ENCODE assay signal across 29 mouse cellular contexts in genomic region chr9:120037414-120037813, GRCm38 (mm10). TPM values are rescaled to one million over a fixed set of nuclear protein-coding genes. Genes with fewer than 3 reads are reported as not detected.
DNase-seq lines count a peak whose midpoint lies in the region; ATAC-seq and TF ChIP-seq lines count a peak whose summit lies in the region.
"Had no signal": no experiment of that assay in that cellular context is flagged by ENCODE, and none has a peak within 500 bp of the region (broad histone marks: within the 10 kb centered on the region; RNA-seq: fewer than 3 reads in every experiment).

No protein-coding gene starts in this region.

- TF ChIP-seq POLR2A in limb, embryonic 14.5 days (IDR thresholded peaks at IDR 0.05; ENCODE audit: borderline replicate concordance, extremely low read depth, insufficient read depth, insufficient read length), result no peak
- no peak for TF ChIP-seq POLR2A in cortical plate, adult 2 months (IDR thresholded peaks at IDR 0.05; ENCODE audit: extremely low read depth, insufficient read depth, low read length)

- no peak overlapping the region for H3K27ac ChIP-seq in heart, embryonic 11.5 days (ENCODE audit: low read depth, low read length)
- H3K27ac ChIP-seq in limb, embryonic 14.5 days (replicated peaks; ENCODE audit: low read depth, low read length), result no peak overlapping the region
- no peak overlapping the region for H3K27ac ChIP-seq in limb, embryonic 10.5 days
- H3K27ac ChIP-seq in cortical plate, adult 2 months (ENCODE audit: insufficient read depth, low read length), result peak overlapping the region; percentile 72; the same call in 1 of the 2 replicates
- H3K27ac ChIP-seq in intestine, embryonic 16.5 days (ENCODE audit: low read length), result no peak overlapping the region
- H3K27ac ChIP-seq: embryonic facial prominence, embryonic 10.5 days; forebrain, embryonic 12.5 days; hindbrain, embryonic 14.5 days; kidney, postnatal 0 days; limb, embryonic 15.5 days had no signal

- no peak for ATAC-seq in heart, embryonic 11.5 days (replicated peaks; ENCODE audit: insufficient number of reproducible peaks, low FRiP score, low TSS enrichment)
- ATAC-seq in limb, embryonic 14.5 days (ENCODE audit: low FRiP score, low read depth), result no peak
- ATAC-seq in intestine, embryonic 16.5 days, result no peak
- ATAC-seq: intestine, postnatal 0 days had no signal

- no peaks in the 10 kb centered on the region for H3K36me3 ChIP-seq in heart, embryonic 11.5 days (ENCODE audit: control insufficient read depth, insufficient read depth, low read length)
- H3K36me3 ChIP-seq in limb, embryonic 14.5 days (ENCODE audit: control insufficient read depth, insufficient read depth, low read length), result no peaks in the 10 kb centered on the region
- no peaks in the 10 kb centered on the region for H3K36me3 ChIP-seq in limb, embryonic 10.5 days
- H3K36me3 ChIP-seq in intestine, embryonic 16.5 days (ENCODE audit: control insufficient read depth, insufficient read depth, low read length), result no peaks in the 10 kb centered on the region
- H3K36me3 ChIP-seq: embryonic facial prominence, embryonic 10.5 days; forebrain, embryonic 12.5 days; limb, embryonic 15.5 days had no signal

- no peak overlapping the region for H3K4me3 ChIP-seq in heart, embryonic 11.5 days (ENCODE audit: low read depth, low read length)
- no peak overlapping the region for H3K4me3 ChIP-seq in limb, embryonic 14.5 days (replicated peaks; ENCODE audit: low read length)
- H3K4me3 ChIP-seq in limb, embryonic 10.5 days, result no peak overlapping the region
- no peak overlapping the region for H3K4me3 ChIP-seq in cortical plate, adult 2 months (ENCODE audit: insufficient read depth, low read length)
- H3K4me3 ChIP-seq in intestine, embryonic 16.5 days (ENCODE audit: low read length), result no peak overlapping the region
- H3K4me3 ChIP-seq: embryonic facial prominence, embryonic 10.5 days; forebrain, embryonic 12.5 days; limb, embryonic 15.5 days had no signal

- H3K27me3 ChIP-seq in heart, embryonic 11.5 days (ENCODE audit: control insufficient read depth, insufficient read depth, low read length), result no peaks in the 10 kb centered on the region
- H3K27me3 ChIP-seq in limb, embryonic 14.5 days (ENCODE audit: control insufficient read depth, insufficient read depth, low read length), result no peaks in the 10 kb centered on the region
- no peaks in the 10 kb centered on the region for H3K27me3 ChIP-seq in limb, embryonic 10.5 days (ENCODE audit: low read depth, poor library complexity, severe bottlenecking)
- H3K27me3 ChIP-seq in intestine, embryonic 16.5 days (replicated peaks; ENCODE audit: control insufficient read depth, insufficient read depth, low read length), result no peaks in the 10 kb centered on the region
- H3K27me3 ChIP-seq: forebrain, embryonic 12.5 days; limb, embryonic 15.5 days had no signal

- peak; percentile 30 for DNase-seq in heart, adult 8-10 months (ENCODE audit: low spot score)
- DNase-seq in limb, embryonic 14.5 days (ENCODE audit: low spot score), result no peak
- no peak for DNase-seq in limb, embryonic 10.5 days (ENCODE audit: low spot score)
- peak; percentile 58 for DNase-seq in telencephalon, adult 2 months (ENCODE audit: low read depth, low spot score)
- DNase-seq: adrenal gland, postnatal 14 days; cerebellum, adult 18-20 months; cerebellum, postnatal 36 days; gastrocnemius, postnatal 14 days; heart, postnatal 10 days; lung, postnatal 14 days; right cerebral cortex, adult 18-20 months; spleen, adult 18-20 months; thymus, adult 18-20 months; thymus, postnatal 4 days had no signal

- TF ChIP-seq CTCF in cortical plate, adult 2 months (IDR thresholded peaks at IDR 0.05; ENCODE audit: extremely low read depth, insufficient read depth, low read length), result no peak

- no peak overlapping the region for H3K4me2 ChIP-seq in heart, embryonic 11.5 days
- no peak overlapping the region for H3K4me2 ChIP-seq in limb, embryonic 14.5 days (replicated peaks; ENCODE audit: low read depth, low read length, severe bottlenecking)
- no peak overlapping the region for H3K4me2 ChIP-seq in intestine, embryonic 16.5 days (ENCODE audit: low read depth, low read length)
- H3K4me2 ChIP-seq: forebrain, embryonic 12.5 days; hindbrain, embryonic 14.5 days; limb, embryonic 15.5 days; midbrain, embryonic 11.5 days had no signal

- no peaks in the 10 kb centered on the region; the same call in 1 of the 2 replicates for H3K9me3 ChIP-seq in heart, embryonic 11.5 days (replicated peaks; ENCODE audit: control insufficient read depth, low read length)
- no peaks in the 10 kb centered on the region for H3K9me3 ChIP-seq in limb, embryonic 14.5 days (ENCODE audit: control insufficient read depth, low read length)
- H3K9me3 ChIP-seq in limb, embryonic 10.5 days (replicated peaks), result no peaks in the 10 kb centered on the region
- H3K9me3 ChIP-seq in intestine, embryonic 16.5 days (ENCODE audit: control insufficient read depth, low read length), result no peaks in the 10 kb centered on the region
- H3K9me3 ChIP-seq: embryonic facial prominence, embryonic 10.5 days; limb, embryonic 15.5 days had no signal

- WGBS in heart, embryonic 11.5 days (ENCODE audit: insufficient replicate concordance), result 66% methylated on average over 7 of the region's 7 CpGs
- 80% methylated on average over 7 of the region's 7 CpGs for WGBS in limb, embryonic 14.5 days
- 88% methylated on average over 7 of the region's 7 CpGs for WGBS in limb, embryonic 10.5 days
- 75% methylated on average over 7 of the region's 7 CpGs for WGBS in intestine, embryonic 16.5 days

- no peak overlapping the region for H3K9ac ChIP-seq in heart, embryonic 11.5 days (ENCODE audit: low read depth, low read length)
- H3K9ac ChIP-seq in limb, embryonic 14.5 days (ENCODE audit: low read depth, low read length, severe bottlenecking), result peak overlapping the region; percentile 8; the same call in 1 of the 2 replicates
- H3K9ac ChIP-seq in intestine, embryonic 16.5 days (ENCODE audit: low read depth, low read length), result no peak overlapping the region
- H3K9ac ChIP-seq: forebrain, embryonic 12.5 days; hindbrain, embryonic 14.5 days; limb, embryonic 15.5 days had no signal

- H3K4me1 ChIP-seq in heart, embryonic 11.5 days (ENCODE audit: control insufficient read depth, insufficient read depth, low read length), result no peaks in the 10 kb centered on the region
- no peaks in the 10 kb centered on the region for H3K4me1 ChIP-seq in limb, embryonic 14.5 days (ENCODE audit: control insufficient read depth, insufficient read depth, low read length)
- no peaks in the 10 kb centered on the region for H3K4me1 ChIP-seq in limb, embryonic 10.5 days
- H3K4me1 ChIP-seq in cortical plate, adult 2 months (ENCODE audit: control insufficient read depth, insufficient read depth, low read length), result peaks cover 1% of the 10 kb centered on the region; the same call in 1 of the 2 replicates
- H3K4me1 ChIP-seq in intestine, embryonic 16.5 days (ENCODE audit: control insufficient read depth, insufficient read depth, low read length), result no peaks in the 10 kb centered on the region
- H3K4me1 ChIP-seq: embryonic facial prominence, embryonic 10.5 days; forebrain, embryonic 12.5 days; limb, embryonic 15.5 days had no signal

RNA-seq across cellular contexts. Expression of gene Xirp1, which starts 14.0 kb away (rescaled TPM):
- 100 to 1,000 TPM; 130 to 157 (median 141) TPM for total RNA-seq in heart, adult 8-10 months (2022)
- polyA plus RNA-seq in heart, embryonic 11.5 days (2014; fragmentation: Nextera tagmentation; extraction: Ambion mirVana), result 38.2 and 64.5 TPM in 2 replicates
- 1.4 TPM in 2 replicates for polyA plus RNA-seq in limb, embryonic 14.5 days (2012; rRNA removed)
- polyA plus RNA-seq in limb, embryonic 14.5 days (2014; fragmentation: Nextera tagmentation; extraction: Ambion mirVana), result 1.4 and 2.2 TPM in 2 replicates
- polyA plus RNA-seq in limb, embryonic 10.5 days (2016; fragmentation: Nextera tagmentation; extraction: Ambion mirVana), result 0.05 and 0.09 TPM in 2 replicates
- polyA plus RNA-seq in cortical plate, adult 2 months (2012; rRNA removed), result 0.04 TPM in 2 replicates
- 0.06 and 0.07 TPM in 2 replicates for polyA plus RNA-seq in intestine, embryonic 16.5 days (2015; fragmentation: Nextera tagmentation; extraction: Ambion mirVana)
- total RNA-seq: CH12.LX, MEL had no signal
- polyA plus RNA-seq: hindbrain, embryonic 14.5 days; midbrain, embryonic 11.5 days had no signal

RNA-seq across cellular contexts. Expression of gene Cx3cr1, which starts 32.3 kb away (rescaled TPM):
- 1 to 10 TPM in 2 of 4 experiments, under 1 TPM in 2; 0.89 to 1.3 (median 1.1) TPM for total RNA-seq in heart, adult 8-10 months (2022)
- 2.3 and 3.1 TPM in 2 replicates for polyA plus RNA-seq in heart, embryonic 11.5 days (2014; fragmentation: Nextera tagmentation; extraction: Ambion mirVana)
- polyA plus RNA-seq in limb, embryonic 14.5 days (2012; rRNA removed), result 11.0 and 12.3 TPM in 2 replicates
- 10.1 and 12.5 TPM in 2 replicates for polyA plus RNA-seq in limb, embryonic 14.5 days (2014; fragmentation: Nextera tagmentation; extraction: Ambion mirVana)
- polyA plus RNA-seq in limb, embryonic 10.5 days (2016; fragmentation: Nextera tagmentation; extraction: Ambion mirVana), result 2.5 and 4.0 TPM in 2 replicates
- polyA plus RNA-seq in cortical plate, adult 2 months (2012; rRNA removed), result 38.2 and 40.9 TPM in 2 replicates
- 8.3 and 9.2 TPM in 2 replicates for polyA plus RNA-seq in intestine, embryonic 16.5 days (2015; fragmentation: Nextera tagmentation; extraction: Ambion mirVana)
- total RNA-seq: CH12.LX, MEL had no signal

RNA-seq across cellular contexts. Expression of gene Csrnp1, which starts 53.0 kb away (rescaled TPM):
- 10 to 100 TPM; 10.9 to 32.1 (median 16.1) TPM for total RNA-seq in heart, adult 8-10 months (2022)
- 3.3 and 4.2 TPM in 2 replicates for polyA plus RNA-seq in heart, embryonic 11.5 days (2014; fragmentation: Nextera tagmentation; extraction: Ambion mirVana)
- 12.8 and 28.4 TPM in 2 replicates for polyA plus RNA-seq in limb, embryonic 14.5 days (2012; rRNA removed)
- 2.1 and 2.8 TPM in 2 replicates for polyA plus RNA-seq in limb, embryonic 14.5 days (2014; fragmentation: Nextera tagmentation; extraction: Ambion mirVana)
- 3.2 and 3.5 TPM in 2 replicates for polyA plus RNA-seq in limb, embryonic 10.5 days (2016; fragmentation: Nextera tagmentation; extraction: Ambion mirVana)
- 14.8 and 21.3 TPM in 2 replicates for polyA plus RNA-seq in cortical plate, adult 2 months (2012; rRNA removed)
- 5.0 and 5.1 TPM in 2 replicates for polyA plus RNA-seq in intestine, embryonic 16.5 days (2015; fragmentation: Nextera tagmentation; extraction: Ambion mirVana)

RNA-seq across cellular contexts. Expression of gene Ccr8, which starts 54.5 kb away (rescaled TPM):
- total RNA-seq in heart, adult 8-10 months (2022), result not detected
- polyA plus RNA-seq in heart, embryonic 11.5 days (2014; fragmentation: Nextera tagmentation; extraction: Ambion mirVana), result not detected in 2 replicates
- polyA plus RNA-seq in limb, embryonic 14.5 days (2012; rRNA removed), result 1.6 and 2.4 TPM in 2 replicates
- polyA plus RNA-seq in limb, embryonic 14.5 days (2014; fragmentation: Nextera tagmentation; extraction: Ambion mirVana), result 3.4 and 4.0 TPM in 2 replicates
- not detected in 2 replicates for polyA plus RNA-seq in limb, embryonic 10.5 days (2016; fragmentation: Nextera tagmentation; extraction: Ambion mirVana)
- 0.08 TPM in 1 of 2 replicates, not detected in the other for polyA plus RNA-seq in cortical plate, adult 2 months (2012; rRNA removed)
- 0.70 and 0.72 TPM in 2 replicates for polyA plus RNA-seq in intestine, embryonic 16.5 days (2015; fragmentation: Nextera tagmentation; extraction: Ambion mirVana)
- total RNA-seq: adrenal gland, postnatal 14 days; CH12.LX; gastrocnemius, postnatal 14 days; heart, postnatal 10 days; left cerebral cortex, postnatal 10 days; MEL had no signal
- polyA plus RNA-seq: embryonic facial prominence, embryonic 10.5 days; forebrain, embryonic 12.5 days; hindbrain, embryonic 14.5 days; kidney, postnatal 0 days; liver, embryonic 16.5 days; midbrain, embryonic 11.5 days; neural tube, embryonic 11.5 days had no signal

Comparison
In these comparisons a context has a peak if more than half of its experiments do, and no peak if none do; other contexts are left out.
1. DNase-seq: peak in heart, adult 8-10 months (single experiment) and telencephalon, adult 2 months (single experiment); none in limb, embryonic 14.5 days (single experiment) and limb, embryonic 10.5 days (single experiment).
2. RNA of gene Xirp1, which starts 14.0 kb away (polyA plus RNA-seq): 38.2 to 64.5 TPM in heart, embryonic 11.5 days; 1.4 to 2.2 TPM in limb, embryonic 14.5 days, 0.06 to 0.07 TPM in intestine, embryonic 16.5 days, 0.05 to 0.09 TPM in limb, embryonic 10.5 days and 0.04 TPM in cortical plate, adult 2 months; every median in the first group is over 10 times any median in the second.